Mouse (Mus musculus) C2C12 (cell line): Measurements from ENCODE around the gene Ino80b.

Source experiments
- CEBPB ChIP-seq: IDR thresholded peaks from one replicate; pipeline ENCODE4 v1.6.1; 2011; ENCODE audit warnings: low read depth, mild to moderate bottlenecking, control low read depth, moderate library complexity
- CTCF ChIP-seq: IDR thresholded peaks from one replicate; pipeline ENCODE4 v1.5.1; 2011; ENCODE audit not compliant: control insufficient read depth, insufficient read depth, insufficient read length
- MAX ChIP-seq: IDR thresholded peaks from one replicate; pipeline ENCODE4 v1.6.1; 2011; ENCODE audit warnings: mild to moderate bottlenecking, control low read depth
- MYOD1 ChIP-seq: IDR thresholded peaks from one replicate; pipeline ENCODE4 v1.6.1; 2011; ENCODE audit warnings: low read depth; ENCODE audit not compliant: control insufficient read depth, insufficient read length
- MYOG ChIP-seq: IDR thresholded peaks from one replicate; pipeline ENCODE4 v1.6.1; 2011; ENCODE audit not compliant: control insufficient read depth, insufficient read length; ENCODE audit errors: extremely low read depth
- USF1 ChIP-seq: IDR thresholded peaks from one replicate; pipeline ENCODE4 v1.6.1; 2011; ENCODE audit warnings: low read depth, mild to moderate bottlenecking, control low read depth, moderate library complexity

GRCm38 (mm10) chr6:83147280-83147679, 22.0 kb upstream of the Ino80b start:
- no peak for TF ChIP-seq CTCF
- no peak for TF ChIP-seq MYOD1
- TF ChIP-seq MAX: no peak
- no peak for TF ChIP-seq USF1
- TF ChIP-seq CEBPB: no peak
- no peak for TF ChIP-seq MYOG
